Mouse (Mus musculus): ENCODE measurements at regions not wholly inside any gene's neighbourhood (a gene's known extent, or its start where the extent isn't known, plus 50 kb on each side); places are given as distances from the start of the nearest gene placed in this dataset.

DNA sequence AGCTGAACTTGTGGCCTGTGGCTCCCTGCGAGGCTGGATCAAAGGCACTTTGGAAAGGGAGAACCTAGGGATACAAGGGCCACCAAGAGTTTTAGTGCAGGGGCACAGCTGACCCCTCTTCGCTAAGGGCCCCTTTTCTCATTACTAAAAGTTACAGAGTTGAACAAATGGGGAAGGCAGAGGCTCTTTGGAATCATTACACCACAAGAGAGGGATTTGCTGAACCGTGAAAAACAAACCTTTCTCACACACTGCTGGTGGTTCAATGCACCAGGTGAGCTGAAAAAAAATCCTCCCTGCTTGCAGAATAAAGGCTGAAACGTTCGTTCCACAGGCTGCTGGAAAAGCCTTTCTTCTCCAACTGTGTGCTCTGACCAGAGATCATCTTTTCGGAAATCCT, 50.2 kb upstream of the Ncam1 start:
- WGBS, result 14% methylated on average over 6 of the region's 6 CpGs
- peaks cover 25% of the 10 kb centered on the region for H3K4me1 ChIP-seq (ENCODE audit: insufficient read depth, low read length)
- H3K4me3 ChIP-seq (ENCODE audit: low read length), result no peak overlapping the region
- H3K27ac ChIP-seq (ENCODE audit: low read length), result peak overlapping the region; percentile 90
- H3K4me2 ChIP-seq (replicated peaks; ENCODE audit: low read depth, low read length), result 0 out of 2 replicates have a peak overlapping the region, but pooled peaks have one; percentile 19
- H3K9ac ChIP-seq (replicated peaks; ENCODE audit: low read length), result 0 out of 2 replicates have a peak overlapping the region, but pooled peaks have one; percentile 44
- H3K27me3 ChIP-seq (ENCODE audit: insufficient read depth, low read length), result no peaks in the 10 kb centered on the region
- H3K36me3 ChIP-seq (ENCODE audit: insufficient read depth, low read length), result no peaks in the 10 kb centered on the region
- H3K9me3 ChIP-seq (ENCODE audit: low read length), result no peaks in the 10 kb centered on the region
- ATAC-seq (ENCODE audit: low FRiP score, low TSS enrichment), result peak; percentile 75

All from kidney, embryonic 16.5 days (tissue).